Mouse (Mus musculus) MEL (cell line): ENCODE measurements around the gene Mark1. TPM values are rescaled to one million over a fixed set of nuclear protein-coding genes. Genes with fewer than 3 reads are reported as not detected.
A peak's percentile ranks its signal among the peaks of the same experiment; 100 is the strongest.

Experiments used
- DNase-seq: peaks from one replicate; pipeline ENCODE4 v3.0.0; 2011; ENCODE audit warnings: low read depth, low spot score
- H3K27ac ChIP-seq: 2 replicates; pipeline ENCODE4 v1.5.1; 2012; ENCODE audit warnings: low read depth, mild to moderate bottlenecking, control low read depth, low read length, moderate library complexity; ENCODE audit not compliant: control insufficient read depth
- H3K27me3 ChIP-seq, 2 experiments: fragments of 150-350 bp in 1 of 2; sonication (generic) in 1 of 2; 2 replicates each; pipeline ENCODE4 v1.6.1; 2012; ENCODE audit warnings: low read length in 2 of 2, mild to moderate bottlenecking in 2 of 2, improper control_type of control experiment in 1 of 2, moderate library complexity in 1 of 2; ENCODE audit not compliant: insufficient read depth in 2 of 2, control insufficient read depth in 1 of 2
- H3K36me3 ChIP-seq, 2 experiments: 2 replicates each; pipeline ENCODE4 v1.6.1; 2012 to 2014; ENCODE audit warnings: low read length in 2 of 2, improper control_type of control experiment in 1 of 2, inconsistent platforms in 1 of 2, mild to moderate bottlenecking in 1 of 2; ENCODE audit not compliant: insufficient read depth in 2 of 2, control insufficient read depth in 1 of 2
- H3K4me1 ChIP-seq, 2 experiments: fragments of 150-350 bp in 1 of 2; sonication (generic) in 1 of 2; 2 replicates each; pipeline ENCODE4 v1.6.1; 2012; ENCODE audit warnings: low read length in 2 of 2, improper control_type of control experiment in 1 of 2, mild to moderate bottlenecking in 1 of 2; ENCODE audit not compliant: insufficient read depth in 2 of 2, control insufficient read depth in 1 of 2
- H3K4me3 ChIP-seq, 2 experiments: fragments of 150-350 bp in 1 of 2; sonication (generic) in 1 of 2; 2 replicates each; pipeline ENCODE4 v1.5.1; 2012; ENCODE audit warnings: low read depth in 2 of 2, low read length in 2 of 2, mild to moderate bottlenecking in 2 of 2, moderate library complexity in 2 of 2, control low read depth in 1 of 2, improper control_type of control experiment in 1 of 2; ENCODE audit not compliant: control insufficient read depth in 1 of 2, insufficient read depth in 1 of 2
- H3K79me2 ChIP-seq: 2 replicates; pipeline ENCODE4 v1.6.1; 2012; ENCODE audit warnings: mild to moderate bottlenecking, low read length, moderate library complexity; ENCODE audit not compliant: control insufficient read depth, poor library complexity, insufficient read depth
- H3K9ac ChIP-seq: 2 replicates; pipeline ENCODE4 v1.6.1; 2012; ENCODE audit warnings: low read depth, mild to moderate bottlenecking, control low read depth, low read length, moderate library complexity; ENCODE audit not compliant: control insufficient read depth, poor library complexity, severe bottlenecking
- H3K9me3 ChIP-seq: fragments of 150-350 bp; sonication (generic); replicated peaks from 2 replicates; pipeline ENCODE4 v1.6.1; 2012; ENCODE audit warnings: mild to moderate bottlenecking, low read length, improper control_type of control experiment, moderate library complexity; ENCODE audit not compliant: insufficient read depth
- CHD2 ChIP-seq: IDR thresholded peaks from 2 replicates; pipeline ENCODE4 v1.6.1; 2011; ENCODE audit warnings: low read length, improper control_type of control experiment
- CTCF ChIP-seq, 3 experiments: IDR thresholded peaks in 2 of 3; conservative IDR thresholded peaks in 1 of 3; 2 replicates each; pipeline ENCODE4 v1.5.1; 2011 to 2012; ENCODE audit warnings: low read length in 3 of 3, low read depth in 2 of 3, mild to moderate bottlenecking in 2 of 3, improper control_type of control experiment in 1 of 3, inconsistent platforms in 1 of 3, mixed read lengths in 1 of 3, moderate library complexity in 1 of 3; ENCODE audit not compliant: control insufficient read depth in 1 of 3, insufficient read depth in 1 of 3, poor library complexity in 1 of 3, severe bottlenecking in 1 of 3
- E2F4 ChIP-seq: IDR thresholded peaks from 2 replicates; pipeline ENCODE4 v1.6.1; 2011; ENCODE audit warnings: low read depth, low read length, improper control_type of control experiment, borderline replicate concordance
- ELF1 ChIP-seq: IDR thresholded peaks from 2 replicates; pipeline ENCODE4 v1.6.1; 2014; ENCODE audit warnings: low read depth, mild to moderate bottlenecking, inconsistent platforms, low read length, improper control_type of control experiment, moderate library complexity
- EP300 ChIP-seq, 2 experiments: IDR thresholded peaks; 2 replicates each; pipeline ENCODE4 v1.6.1; 2011; ENCODE audit warnings: improper control_type of control experiment in 2 of 2, low read length in 2 of 2, low read depth in 1 of 2, mild to moderate bottlenecking in 1 of 2
- KAT2A ChIP-seq: conservative IDR thresholded peaks from 2 replicates; pipeline ENCODE4 v1.6.1; 2012; ENCODE audit warnings: low read depth, low read length, improper control_type of control experiment, inconsistent platforms
- MAFK ChIP-seq: IDR thresholded peaks from 2 replicates; pipeline ENCODE4 v1.6.1; 2011; ENCODE audit warnings: low read depth, mild to moderate bottlenecking, low read length, improper control_type of control experiment, borderline replicate concordance
- MXI1 ChIP-seq: IDR thresholded peaks from 2 replicates; pipeline ENCODE4 v1.6.1; 2011; ENCODE audit warnings: mild to moderate bottlenecking, low read depth, low read length, improper control_type of control experiment
- MYB ChIP-seq: IDR thresholded peaks from 2 replicates; pipeline ENCODE4 v1.6.1; 2011; ENCODE audit warnings: mild to moderate bottlenecking, low read depth, low read length, improper control_type of control experiment
- MYC ChIP-seq: IDR thresholded peaks from 2 replicates; pipeline ENCODE4 v1.6.1; 2011; ENCODE audit warnings: low read depth, mild to moderate bottlenecking, low read length, improper control_type of control experiment, moderate library complexity
- NELFE ChIP-seq: IDR thresholded peaks from 2 replicates; pipeline ENCODE4 v1.6.1; 2011; ENCODE audit warnings: low read depth, low read length, improper control_type of control experiment
- POLR2AphosphoS2 ChIP-seq: IDR thresholded peaks from 2 replicates; pipeline ENCODE4 v1.6.1; 2011; ENCODE audit warnings: low read length, improper control_type of control experiment
- SIN3A ChIP-seq: IDR thresholded peaks from 2 replicates; pipeline ENCODE4 v1.6.1; 2012; ENCODE audit warnings: low read length, improper control_type of control experiment, inconsistent platforms
- SMC3 ChIP-seq: IDR thresholded peaks from 2 replicates; pipeline ENCODE4 v1.6.1; 2011; ENCODE audit warnings: low read depth, low read length, improper control_type of control experiment
- TBP ChIP-seq: IDR thresholded peaks from 2 replicates; pipeline ENCODE4 v1.8.0; 2011; ENCODE audit warnings: low read depth, low read length, improper control_type of control experiment
- TCF12 ChIP-seq: IDR thresholded peaks from 2 replicates; pipeline ENCODE4 v1.6.1; 2014; ENCODE audit warnings: low read depth, mild to moderate bottlenecking, inconsistent platforms, low read length, improper control_type of control experiment, moderate library complexity
- USF1 ChIP-seq: IDR thresholded peaks from 2 replicates; pipeline ENCODE4 v1.6.1; 2014; ENCODE audit warnings: low read depth, mild to moderate bottlenecking, inconsistent platforms, low read length, improper control_type of control experiment, moderate library complexity
- ZKSCAN1 ChIP-seq: IDR thresholded peaks from 2 replicates; pipeline ENCODE4 v1.6.1; 2012; ENCODE audit warnings: low read depth, mild to moderate bottlenecking, inconsistent platforms, low read length, improper control_type of control experiment, moderate library complexity
- ZMIZ1 ChIP-seq: IDR thresholded peaks from 2 replicates; pipeline ENCODE4 v1.6.1; 2012; ENCODE audit warnings: low read depth, mild to moderate bottlenecking, inconsistent platforms, low read length, improper control_type of control experiment, moderate library complexity
- ZNF384 ChIP-seq: IDR thresholded peaks from 2 replicates; pipeline ENCODE4 v1.6.1; 2012; ENCODE audit warnings: low read depth, mild to moderate bottlenecking, inconsistent platforms, low read length, improper control_type of control experiment
- polyA plus RNA-seq, 2 experiments: library from polyadenylated mRNA; stranded (reverse) in 1 of 2; unstranded in 1 of 2; fragments of >175 nt in 1 of 2; fragments of >200 nt in 1 of 2; gene quantifications; 2 replicates each; pipeline versions ENCODE4 v1.2.1 to v1.2.4; 2012; ENCODE audit warnings: low replicate concordance in 2 of 2, low read depth in 1 of 2; ENCODE audit not compliant: insufficient read length in 2 of 2, insufficient read depth in 1 of 2, missing spikeins in 1 of 2
- total RNA-seq: library from RNA; depleted of rRNA; stranded (reverse); fragments of 300-350 nt; gene quantifications from 2 replicates; pipeline ENCODE4 v1.2.3, GENCODE M21; 2012

The Mark1 gene
- total and polyA plus RNA-seq, 3 experiments: not detected

DNA sequence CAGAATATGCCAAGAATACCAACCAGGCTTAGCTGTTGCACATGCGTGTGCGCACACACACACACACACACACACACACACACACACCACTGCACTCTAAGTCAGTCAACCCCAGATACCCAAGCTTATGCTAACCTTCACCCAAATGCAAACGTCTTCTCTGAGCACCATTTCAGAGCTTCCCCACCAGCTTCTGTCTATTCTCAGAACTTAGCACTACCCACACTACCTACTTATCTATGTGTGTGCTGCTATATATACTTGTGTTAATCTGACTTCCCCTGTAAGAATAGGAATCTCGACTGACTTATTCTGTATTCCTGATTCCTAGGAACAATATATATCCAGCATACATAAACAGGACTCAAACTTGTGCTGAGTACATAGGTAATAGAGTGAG lies 30.0 kb downstream of the Mark1 start:
- DNase-seq: no peak
- no peak overlapping the region for H3K4me3 ChIP-seq
- no peak overlapping the region for H3K9ac ChIP-seq
- no peak overlapping the region for H3K27ac ChIP-seq
- no peaks in the 10 kb centered on the region for H3K4me1 ChIP-seq
- no peaks in the 10 kb centered on the region for H3K36me3 ChIP-seq
- no peaks in the 10 kb centered on the region for H3K9me3 ChIP-seq
- no peaks in the 10 kb centered on the region; a peak in 1 of 4 replicates for H3K27me3 ChIP-seq
- TF ChIP-seq SIN3A (no peak), CTCF (IDR thresholded peaks at IDR 0.05 in 2 of 3, conservative IDR thresholded peaks at IDR 0.05 in 1 of 3; ENCODE audit: control insufficient read depth in 1 of 3, insufficient read depth in 1 of 3, low read depth in 2 of 3, low read length in 3 of 3, poor library complexity in 1 of 3, severe bottlenecking in 1 of 3) (no peak), MYB (no peak), EP300 (IDR thresholded peaks at IDR 0.05; ENCODE audit: low read depth in 1 of 2, low read length in 2 of 2) (no peak), E2F4 (no peak), ZKSCAN1 (no peak), CHD2 (no peak), MYC (no peak), MXI1 (no peak), KAT2A (no peak), USF1 (no peak), POLR2AphosphoS2 (no peak), ZNF384 (no peak), MAFK (no peak), ZMIZ1 (no peak), TBP (no peak), TCF12 (no peak), NELFE (no peak)
- H3K79me2 ChIP-seq: no peaks in the 10 kb centered on the region

DNA sequence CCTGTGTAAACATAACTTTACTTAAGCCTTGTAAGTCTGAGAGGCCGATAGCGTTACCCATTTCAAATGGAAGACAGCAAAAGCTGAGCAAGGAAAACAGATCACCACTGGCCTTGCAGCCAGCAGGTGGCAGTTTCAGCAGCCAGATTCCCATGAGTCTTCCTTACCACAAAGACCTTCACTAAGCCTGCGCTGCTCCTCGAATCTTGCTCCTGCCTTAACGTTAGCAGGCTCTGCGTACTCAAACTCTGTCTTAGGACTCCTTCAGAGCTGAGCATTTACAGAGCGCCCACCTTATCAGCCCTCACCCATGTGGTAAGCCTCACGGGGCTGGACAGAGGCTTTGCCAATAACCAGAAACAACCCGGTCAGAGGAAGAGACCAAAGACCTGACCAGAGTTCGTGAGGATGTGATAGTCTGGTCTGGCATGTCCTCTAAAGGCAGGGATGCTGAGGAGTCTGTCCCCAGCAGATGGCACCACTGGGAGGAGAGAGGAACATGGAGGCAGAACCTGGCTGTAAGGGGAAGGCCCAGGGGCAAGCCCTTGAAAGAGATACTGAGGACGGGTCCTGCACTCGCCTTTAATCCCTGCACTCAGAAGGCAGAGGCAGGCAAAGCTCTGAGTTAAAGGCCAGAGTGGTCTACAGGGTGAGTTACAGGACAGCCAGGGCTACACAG lies 33.5 kb downstream of the Mark1 start:
- Histone ChIP-seq H3K9me3 (no peaks in the 10 kb centered on the region), H3K79me2 (no peaks in the 10 kb centered on the region), H3K9ac (no peak overlapping the region), H3K27me3 (no peaks in the 10 kb centered on the region), H3K36me3 (peaks cover 0 to 3% of the 10 kb centered on the region in 2 experiments; a peak in 2 of 4 replicates), H3K4me3 (no peak overlapping the region), H3K4me1 (peaks cover 0 to 4% of the 10 kb centered on the region in 2 experiments; a peak in 3 of 4 replicates), H3K27ac (no peak overlapping the region)
- DNase-seq: peak; percentile 36
- TF ChIP-seq ELF1 (no peak), ZNF384 (no peak), CTCF (IDR thresholded peaks at IDR 0.05 in 2 of 3, conservative IDR thresholded peaks at IDR 0.05 in 1 of 3; ENCODE audit: control insufficient read depth in 1 of 3, insufficient read depth in 1 of 3, low read depth in 2 of 3, low read length in 3 of 3, poor library complexity in 1 of 3, severe bottlenecking in 1 of 3) (peak; percentile 19 to 46 (median 43); a peak in 4 of 6 replicates), TCF12 (no peak), ZMIZ1 (no peak), SMC3 (peak; percentile 43)
